Mouse (Mus musculus) liver, adult 2 months (tissue): ENCODE results near the gene Olfr545.

Source experiments
- CTCF ChIP-seq: fragments of 200-500 bp; IDR thresholded peaks from 2 replicates; pipeline ENCODE4 v1.5.1; 2011; ENCODE audit warnings: low read depth, low read length, control low read depth
- POLR2A ChIP-seq: fragments of 200-500 bp; IDR thresholded peaks from 2 replicates; pipeline ENCODE4 v1.6.1; 2011; ENCODE audit warnings: low read length, control low read depth; ENCODE audit not compliant: insufficient read depth; ENCODE audit errors: extremely low read depth

DNA sequence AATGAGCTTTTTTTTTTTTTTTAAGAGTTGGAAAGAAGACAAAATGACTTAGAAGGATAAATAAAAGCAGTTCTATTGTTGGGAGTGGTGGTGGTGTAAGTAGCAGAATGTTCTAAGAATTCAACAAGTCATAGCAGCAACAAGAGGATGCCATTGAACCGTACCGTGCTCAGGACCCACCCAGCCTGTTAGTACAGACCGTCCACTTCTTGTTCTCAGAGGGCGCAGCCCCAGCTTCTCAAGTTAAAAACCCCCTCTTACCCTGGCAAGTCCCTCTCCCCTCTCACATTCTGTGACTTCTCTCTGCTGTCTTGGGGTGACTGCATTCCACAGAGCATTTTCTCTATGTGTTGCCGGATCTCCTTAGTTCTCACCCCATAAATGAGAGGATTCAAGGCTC, 22.8 kb downstream of the Olfr545 start:
- TF ChIP-seq CTCF, result no peak
- TF ChIP-seq POLR2A, result no peak
